In the genomic region with DNA sequence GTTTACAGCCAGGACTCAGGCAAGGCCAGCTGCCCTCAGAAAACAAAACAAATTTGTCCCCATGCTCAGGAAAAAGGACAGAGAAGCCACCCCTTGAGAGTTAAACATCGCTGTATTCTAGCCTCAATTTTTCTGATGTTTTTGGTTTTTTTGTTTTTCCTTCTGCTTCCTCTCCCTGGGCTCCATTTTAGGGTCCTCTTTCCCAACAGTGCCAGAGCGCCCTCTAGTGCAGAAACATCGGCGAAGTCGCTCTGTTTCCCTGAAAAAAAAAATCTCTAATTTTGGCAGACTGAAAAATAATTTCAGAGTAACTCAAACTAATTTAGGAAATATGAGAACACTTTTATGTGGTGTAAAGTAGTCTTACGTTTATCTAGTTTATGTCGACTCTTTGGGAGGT, we compare ENCODE assay signal across 9 mouse cellular contexts. TPM values are rescaled to one million over a fixed set of nuclear protein-coding genes. Genes with fewer than 3 reads are reported as not detected.
A peak's percentile ranks its signal among the peaks of the same experiment; 100 is the strongest.
DNase-seq lines count a peak whose midpoint lies in the region; ATAC-seq and TF ChIP-seq lines count a peak whose summit lies in the region.
"Had no signal": no experiment of that assay in that cellular context is flagged by ENCODE, and none has a peak within 500 bp of the region (broad histone marks: within the 10 kb centered on the region; RNA-seq: fewer than 3 reads in every experiment).

No protein-coding gene starts in this region.

- no peak overlapping the region for H3K27ac ChIP-seq in hindbrain, embryonic 14.5 days
- no peak overlapping the region for H3K27ac ChIP-seq in hindbrain, embryonic 16.5 days (ENCODE audit: low read depth, low read length)
- no peak overlapping the region for H3K27ac ChIP-seq in hindbrain, postnatal 0 days
- H3K27ac ChIP-seq in limb, embryonic 10.5 days = peak overlapping the region; percentile 47; the same call in 1 of the 2 replicates

- peak; percentile 86 for DNase-seq in hindbrain, embryonic 14.5 days (ENCODE audit: low spot score)
- peak; percentile 81 for DNase-seq in adrenal gland, postnatal 10 days
- DNase-seq in embryo, embryonic 11.5 days (ENCODE audit: low read depth, low spot score) = peak; percentile 56
- peak; percentile 91 for DNase-seq in hindbrain, postnatal 0 days (ENCODE audit: low spot score)
- peak; percentile 72 for DNase-seq in limb, embryonic 10.5 days (ENCODE audit: low spot score)
- peak; percentile 63 for DNase-seq in neural tube, embryonic 10.5 days (ENCODE audit: extremely low spot score, low spot score)
- peak; percentile 83 for DNase-seq in thymus, postnatal 4 days

- 5% methylated on average over 7 of the region's 7 CpGs for WGBS in hindbrain, embryonic 14.5 days
- 4% methylated on average over 7 of the region's 7 CpGs for WGBS in hindbrain, embryonic 16.5 days
- WGBS in hindbrain, postnatal 0 days = 3% methylated on average over 7 of the region's 7 CpGs
- whole genome bisulfite sequencing in limb, embryonic 10.5 days = 5% methylated on average over 7 of the region's 7 CpGs

- no peak overlapping the region for H3K9ac ChIP-seq in hindbrain, embryonic 14.5 days
- H3K9ac ChIP-seq in hindbrain, embryonic 16.5 days (ENCODE audit: low read depth, low read length) = no peak overlapping the region
- no peak overlapping the region for H3K9ac ChIP-seq in hindbrain, postnatal 0 days (replicated peaks; ENCODE audit: low read length)

- no peaks in the 10 kb centered on the region for H3K36me3 ChIP-seq in hindbrain, embryonic 14.5 days (replicated peaks; ENCODE audit: control insufficient read depth, insufficient read depth)
- no peaks in the 10 kb centered on the region for H3K36me3 ChIP-seq in hindbrain, embryonic 16.5 days (ENCODE audit: control insufficient read depth, insufficient read depth, low read length)
- no peaks in the 10 kb centered on the region for H3K36me3 ChIP-seq in hindbrain, postnatal 0 days (ENCODE audit: insufficient read depth, low read length)
- no peaks in the 10 kb centered on the region for H3K36me3 ChIP-seq in limb, embryonic 10.5 days

- H3K4me3 ChIP-seq in hindbrain, embryonic 14.5 days (replicated peaks; ENCODE audit: low read length) = no peak overlapping the region
- no peak overlapping the region for H3K4me3 ChIP-seq in hindbrain, embryonic 16.5 days (ENCODE audit: low read length)
- no peak overlapping the region for H3K4me3 ChIP-seq in hindbrain, postnatal 0 days (ENCODE audit: low read length)
- no peak overlapping the region for H3K4me3 ChIP-seq in limb, embryonic 10.5 days
- H3K4me3 ChIP-seq: erythroblast, embryonic 14.5 days had no signal

- H3K27me3 ChIP-seq in hindbrain, embryonic 14.5 days (ENCODE audit: control insufficient read depth, insufficient read depth, low read length) = no peaks in the 10 kb centered on the region
- no peaks in the 10 kb centered on the region for H3K27me3 ChIP-seq in hindbrain, embryonic 16.5 days (replicated peaks; ENCODE audit: control insufficient read depth, insufficient read depth, low read length)
- no peaks in the 10 kb centered on the region for H3K27me3 ChIP-seq in hindbrain, postnatal 0 days (ENCODE audit: insufficient read depth, low read length)
- no peaks in the 10 kb centered on the region for H3K27me3 ChIP-seq in limb, embryonic 10.5 days (ENCODE audit: low read depth, poor library complexity, severe bottlenecking)

- H3K4me2 ChIP-seq in hindbrain, embryonic 14.5 days (replicated peaks) = peak overlapping the region; percentile 34
- no peak overlapping the region; the same call in 1 of the 2 replicates for H3K4me2 ChIP-seq in hindbrain, embryonic 16.5 days (ENCODE audit: low read length)
- peak overlapping the region; percentile 21; the same call in 1 of the 2 replicates for H3K4me2 ChIP-seq in hindbrain, postnatal 0 days (ENCODE audit: low read depth, low read length)

- no peaks in the 10 kb centered on the region for H3K9me3 ChIP-seq in hindbrain, embryonic 14.5 days (ENCODE audit: control insufficient read depth, low read length)
- no peaks in the 10 kb centered on the region for H3K9me3 ChIP-seq in hindbrain, embryonic 16.5 days (ENCODE audit: control insufficient read depth, low read length)
- no peaks in the 10 kb centered on the region for H3K9me3 ChIP-seq in hindbrain, postnatal 0 days (ENCODE audit: low read length)
- H3K9me3 ChIP-seq in limb, embryonic 10.5 days (replicated peaks) = no peaks in the 10 kb centered on the region

- ATAC-seq in hindbrain, embryonic 14.5 days (ENCODE audit: low FRiP score) = no peak
- ATAC-seq in hindbrain, embryonic 16.5 days = no peak; the same call in 1 of the 2 replicates
- ATAC-seq in hindbrain, postnatal 0 days = no peak

- TF ChIP-seq CTCF in hindbrain, postnatal 0 days (IDR thresholded peaks at IDR 0.05; ENCODE audit: low read depth) = peak; percentile 88

- H3K4me1 ChIP-seq in hindbrain, embryonic 14.5 days (replicated peaks; ENCODE audit: control insufficient read depth, insufficient read depth, low read length) = no peaks in the 10 kb centered on the region
- no peaks in the 10 kb centered on the region for H3K4me1 ChIP-seq in hindbrain, embryonic 16.5 days (ENCODE audit: control insufficient read depth, insufficient read depth, low read depth, low read length)
- H3K4me1 ChIP-seq in hindbrain, postnatal 0 days (ENCODE audit: insufficient read depth, low read length) = no peaks in the 10 kb centered on the region
- H3K4me1 ChIP-seq in limb, embryonic 10.5 days = peaks cover 11% of the 10 kb centered on the region

RNA-seq across cellular contexts. Expression of a gene that starts 44.7 kb away (rescaled TPM):
- 0.35 and 0.54 TPM in 2 replicates for polyA plus RNA-seq in hindbrain, embryonic 14.5 days (2014; fragmentation: Nextera tagmentation; extraction: Ambion mirVana)
- 0.24 and 0.42 TPM in 2 replicates for polyA plus RNA-seq in hindbrain, embryonic 16.5 days (2015; fragmentation: Nextera tagmentation; extraction: Ambion mirVana)
- total RNA-seq in adrenal gland, postnatal 10 days (2021) = 10 to 100 TPM; 14.5 to 33.2 TPM
- 0.07 and 0.21 TPM in 2 replicates for total RNA-seq in hindbrain, postnatal 0 days (2014; rRNA removed)
- polyA plus RNA-seq in hindbrain, postnatal 0 days (2015; fragmentation: Nextera tagmentation; extraction: Ambion mirVana) = 0.28 and 0.43 TPM in 2 replicates
- not detected in 2 replicates for polyA plus RNA-seq in limb, embryonic 10.5 days (2016; fragmentation: Nextera tagmentation; extraction: Ambion mirVana)
- polyA plus RNA-seq: erythroblast, embryonic 14.5 days had no signal

RNA-seq across cellular contexts. Expression of a gene that starts 44.8 kb away (rescaled TPM):
- polyA plus RNA-seq in hindbrain, embryonic 14.5 days (2014; fragmentation: Nextera tagmentation; extraction: Ambion mirVana) = not detected in 2 replicates
- 0.07 and 0.11 TPM in 2 replicates for polyA plus RNA-seq in hindbrain, embryonic 16.5 days (2015; fragmentation: Nextera tagmentation; extraction: Ambion mirVana)
- 10 to 100 TPM in 1 of 2 experiments, 1 to 10 TPM in 1; 9.8 to 24.3 TPM for total RNA-seq in adrenal gland, postnatal 10 days (2021)
- not detected in 2 replicates for total RNA-seq in hindbrain, postnatal 0 days (2014; rRNA removed)
- polyA plus RNA-seq in hindbrain, postnatal 0 days (2015; fragmentation: Nextera tagmentation; extraction: Ambion mirVana) = 0.05 and 0.14 TPM in 2 replicates
- polyA plus RNA-seq in limb, embryonic 10.5 days (2016; fragmentation: Nextera tagmentation; extraction: Ambion mirVana) = not detected in 2 replicates

RNA-seq across cellular contexts. Expression of a gene that starts 52.5 kb away (rescaled TPM):
- 10.9 and 12.1 TPM in 2 replicates for polyA plus RNA-seq in hindbrain, embryonic 14.5 days (2014; fragmentation: Nextera tagmentation; extraction: Ambion mirVana)
- polyA plus RNA-seq in hindbrain, embryonic 16.5 days (2015; fragmentation: Nextera tagmentation; extraction: Ambion mirVana) = 12.1 and 14.1 TPM in 2 replicates
- 10 to 100 TPM; 32.3 to 32.5 TPM for total RNA-seq in adrenal gland, postnatal 10 days (2021)
- total RNA-seq in hindbrain, postnatal 0 days (2014; rRNA removed) = 16.0 and 19.0 TPM in 2 replicates
- 9.3 and 11.7 TPM in 2 replicates for polyA plus RNA-seq in hindbrain, postnatal 0 days (2015; fragmentation: Nextera tagmentation; extraction: Ambion mirVana)
- 5.3 and 7.2 TPM in 2 replicates for polyA plus RNA-seq in limb, embryonic 10.5 days (2016; fragmentation: Nextera tagmentation; extraction: Ambion mirVana)
